Mouse (Mus musculus) forebrain, embryonic 14.5 days (tissue): ENCODE results near the gene Zbtb39. TPM values are rescaled to one million over a fixed set of nuclear protein-coding genes. Genes with fewer than 3 reads are reported as not detected.

ENCODE experiments used
- ATAC-seq: fragments of 200-750 bp; cut with Nextera tagmentation; 2 replicates; pipeline ENCODE4 v1.8.0; 2017; ENCODE audit warnings: mild to moderate bottlenecking, moderate library complexity
- DNase-seq: peaks from one replicate; pipeline ENCODE4 v3.0.0-alpha.2; 2015; ENCODE audit warnings: low spot score
- H3K27ac ChIP-seq: fragments of 300-500 bp; sonication (generic); 2 replicates; pipeline ENCODE4 v1.5.1; 2014; ENCODE audit warnings: low read depth, mild to moderate bottlenecking, control low read depth, low read length, moderate library complexity
- H3K27me3 ChIP-seq: fragments of 300-500 bp; sonication (generic); replicated peaks from 2 replicates; pipeline ENCODE4 v1.6.1; 2014; ENCODE audit warnings: low read length, control low read depth, mixed read lengths; ENCODE audit not compliant: control insufficient read depth, insufficient read depth
- H3K36me3 ChIP-seq: fragments of 300-500 bp; sonication (generic); 2 replicates; pipeline ENCODE4 v1.6.1; 2014; ENCODE audit warnings: low read length, control low read depth; ENCODE audit not compliant: control insufficient read depth, insufficient read depth
- H3K4me1 ChIP-seq: fragments of 300-500 bp; sonication (generic); 2 replicates; pipeline ENCODE4 v1.6.1; 2014; ENCODE audit warnings: antibody characterized with exemption, low read length, control low read depth; ENCODE audit not compliant: control insufficient read depth, insufficient read depth
- H3K4me2 ChIP-seq: fragments of 300-500 bp; sonication (generic); 2 replicates; pipeline ENCODE4 v1.6.1; 2014; ENCODE audit warnings: mild to moderate bottlenecking, control low read depth, low read length
- H3K4me3 ChIP-seq: fragments of 300-500 bp; sonication (generic); 2 replicates; pipeline ENCODE4 v1.5.1; 2014; ENCODE audit warnings: low read depth, low read length, control low read depth
- H3K9ac ChIP-seq: fragments of 300-500 bp; sonication (generic); 2 replicates; pipeline ENCODE4 v1.6.1; 2014; ENCODE audit warnings: mild to moderate bottlenecking, low read length, control low read depth, moderate library complexity
- H3K9me3 ChIP-seq: fragments of 300-500 bp; sonication (generic); replicated peaks from 2 replicates; pipeline ENCODE4 v1.6.1; 2016; ENCODE audit warnings: low read length, control low read depth, mixed read lengths; ENCODE audit not compliant: control insufficient read depth
- WGBS: fragments of 180-500 bp; shearing (Covaris S2); extraction: QIAGEN DNeasy Blood & Tissue Kit; methylation state at CpG from one replicate; pipeline ENCODE4 v1.1.7; 2014; 5-methylcytosine and 5-hydroxymethylcytosine counted together
- polyA plus RNA-seq: library from polyadenylated mRNA; unstranded; fragments of >200 nt; fragmentation: Nextera tagmentation; extraction: Ambion mirVana; gene quantifications from 2 replicates; pipeline ENCODE4 v1.2.1, GENCODE M21; 2014

The Zbtb39 gene
- 4.5 and 5.0 TPM in 2 replicates for polyA plus RNA-seq

- H3K9me3 ChIP-seq, result no peaks in the 10 kb centered on the region
- ATAC-seq, result peak; percentile 91
- H3K27ac ChIP-seq, result peak within 1 kb of the TSS; percentile 79
- H3K36me3 ChIP-seq, result peaks cover 30% of the 10 kb centered on the region
- peak within 1 kb of the TSS; percentile 85 for H3K4me3 ChIP-seq
- DNase-seq, result peak; percentile 73
- H3K27me3 ChIP-seq, result no peaks in the 10 kb centered on the region
- peaks cover 9% of the 10 kb centered on the region for H3K4me1 ChIP-seq
- WGBS, result 3% methylated on average over 18 of the region's 61 CpGs
- H3K9ac ChIP-seq, result peak within 1 kb of the TSS; percentile 96
- H3K4me2 ChIP-seq, result peak within 1 kb of the TSS; percentile 68
Observed at GRCm38 (mm10) chr10:127739083-127739660, at the start of gene Zbtb39. TSS of gene Zbtb39 (plus strand) at chr10:127739538.

- Histone ChIP-seq H3K9ac (no peak overlapping the region), H3K4me2 (no peak overlapping the region), H3K9me3 (no peaks in the 10 kb centered on the region), H3K4me1 (no peaks in the 10 kb centered on the region), H3K36me3 (peaks cover 27% of the 10 kb centered on the region), H3K4me3 (no peak overlapping the region), H3K27ac (no peak overlapping the region), H3K27me3 (no peaks in the 10 kb centered on the region)
- ATAC-seq (no peak), DNase-seq (no peak)
- WGBS, result 32% methylated on average over 1 of the region's 1 CpGs
Observed at GRCm38 (mm10) chr10:127691053-127691452, 48.3 kb upstream of the Zbtb39 start.

GRCm38 (mm10) chr10:127694636-127695035 lies 44.7 kb upstream of the Zbtb39 start:
- H3K9ac ChIP-seq, result no peak overlapping the region
- H3K9me3 ChIP-seq, result no peaks in the 10 kb centered on the region
- H3K4me1 ChIP-seq, result no peaks in the 10 kb centered on the region
- ATAC-seq (no peak), DNase-seq (peak; percentile 68)
- H3K4me2 ChIP-seq, result no peak overlapping the region
- 60% methylated on average over 2 of the region's 2 CpGs for WGBS
- no peak overlapping the region for H3K4me3 ChIP-seq
- no peaks in the 10 kb centered on the region for H3K27me3 ChIP-seq
- peaks cover 43% of the 10 kb centered on the region for H3K36me3 ChIP-seq
- no peak overlapping the region for H3K27ac ChIP-seq

GRCm38 (mm10) chr10:127695775-127696174 lies 43.6 kb upstream of the Zbtb39 start:
- DNase-seq, result no peak
- Histone ChIP-seq H3K27ac (no peak overlapping the region), H3K4me3 (no peak overlapping the region), H3K9ac (no peak overlapping the region), H3K9me3 (no peaks in the 10 kb centered on the region), H3K36me3 (peaks cover 42% of the 10 kb centered on the region), H3K4me2 (no peak overlapping the region), H3K4me1 (no peaks in the 10 kb centered on the region), H3K27me3 (no peaks in the 10 kb centered on the region)
- 93% methylated on average over 7 of the region's 7 CpGs for WGBS
- ATAC-seq, result no peak

- Histone ChIP-seq H3K27me3 (no peaks in the 10 kb centered on the region), H3K4me2 (no peak overlapping the region), H3K9me3 (no peaks in the 10 kb centered on the region), H3K27ac (no peak overlapping the region), H3K4me1 (no peaks in the 10 kb centered on the region), H3K4me3 (no peak overlapping the region), H3K9ac (no peak overlapping the region), H3K36me3 (peaks cover 34% of the 10 kb centered on the region)
- 90% methylated on average over 7 of the region's 7 CpGs for WGBS
- no peak for DNase-seq
- ATAC-seq, result no peak
Observed at GRCm38 (mm10) chr10:127698966-127699365, 40.4 kb upstream of the Zbtb39 start.

- DNase-seq (no peak), ATAC-seq (no peak)
- Histone ChIP-seq H3K9me3 (no peaks in the 10 kb centered on the region), H3K4me2 (no peak overlapping the region), H3K4me1 (no peaks in the 10 kb centered on the region), H3K36me3 (peaks cover 5% of the 10 kb centered on the region), H3K4me3 (no peak overlapping the region), H3K9ac (no peak overlapping the region), H3K27ac (no peak overlapping the region), H3K27me3 (no peaks in the 10 kb centered on the region)
- 51% methylated on average over 4 of the region's 4 CpGs for WGBS
Observed at GRCm38 (mm10) chr10:127703299-127703698, 36.0 kb upstream of the Zbtb39 start.

GRCm38 (mm10) chr10:127704293-127704692 lies 35.0 kb upstream of the Zbtb39 start:
- no peak for DNase-seq
- Histone ChIP-seq H3K9me3 (no peaks in the 10 kb centered on the region), H3K27ac (no peak overlapping the region), H3K9ac (no peak overlapping the region), H3K4me2 (no peak overlapping the region), H3K4me3 (no peak overlapping the region), H3K36me3 (peaks cover 2% of the 10 kb centered on the region), H3K4me1 (no peaks in the 10 kb centered on the region), H3K27me3 (no peaks in the 10 kb centered on the region)
- ATAC-seq, result no peak
- WGBS, result 56% methylated on average over 2 of the region's 2 CpGs

- no peak for DNase-seq
- Histone ChIP-seq H3K9me3 (no peaks in the 10 kb centered on the region), H3K9ac (no peak within 1 kb of the TSS), H3K4me1 (no peaks in the 10 kb centered on the region), H3K27ac (no peak within 1 kb of the TSS), H3K4me3 (no peak within 1 kb of the TSS), H3K27me3 (no peaks in the 10 kb centered on the region), H3K4me2 (no peak within 1 kb of the TSS), H3K36me3 (no peaks in the 10 kb centered on the region)
- ATAC-seq, result no peak
- WGBS, result 56% methylated on average over 2 of the region's 2 CpGs
Observed at GRCm38 (mm10) chr10:127704766-127705220, 34.5 kb upstream of the Zbtb39 start, which contains the start of gene Myo1a. TSS of gene Myo1a (plus strand) at chr10:127705170.

GRCm38 (mm10) chr10:127705783-127706182 lies 33.6 kb upstream of the Zbtb39 start:
- DNase-seq (no peak), ATAC-seq (no peak)
- Histone ChIP-seq H3K27me3 (no peaks in the 10 kb centered on the region), H3K4me3 (no peak overlapping the region), H3K36me3 (no peaks in the 10 kb centered on the region), H3K9ac (no peak overlapping the region), H3K4me1 (no peaks in the 10 kb centered on the region), H3K27ac (no peak overlapping the region), H3K9me3 (no peaks in the 10 kb centered on the region), H3K4me2 (no peak overlapping the region)
- WGBS, result 95% methylated on average over 4 of the region's 4 CpGs
